ENCODE assay signal across 12 mouse cellular contexts in the genomic region with DNA sequence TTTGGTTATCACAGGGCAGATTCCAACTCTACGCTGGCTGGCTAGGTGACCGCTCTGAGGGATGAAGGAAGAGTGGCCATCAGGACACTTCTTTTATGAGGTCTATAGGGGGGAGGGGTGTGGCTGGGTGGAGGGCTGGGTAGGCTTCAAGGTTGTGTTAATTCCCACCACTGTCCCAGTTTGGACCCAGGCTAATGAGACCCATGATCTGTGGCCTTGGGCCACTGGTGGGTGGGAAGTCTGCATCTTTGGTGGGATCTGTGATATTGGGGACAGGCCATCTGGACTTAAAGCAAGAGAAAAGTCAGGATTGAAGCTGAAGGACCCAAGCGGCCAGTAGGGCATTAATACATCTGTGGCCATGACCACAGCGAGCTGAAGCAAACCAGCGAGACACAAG.
"Had no signal": no experiment of that assay in that cellular context is flagged by ENCODE, and none has a peak within 500 bp of the region (broad histone marks: within the 10 kb centered on the region; RNA-seq: fewer than 3 reads in every experiment).

No protein-coding gene starts in this region.

- DNase-seq: gastrocnemius, postnatal 14 days; gastrocnemius, postnatal 36 days; heart, adult 18-20 months; heart, postnatal 10 days; kidney, adult 11 months; kidney, adult 2 months; kidney, adult 9 months; kidney, postnatal 14 days; kidney, postnatal 36 days; layer of hippocampus, adult 9-11 months; layer of hippocampus, postnatal 36 days; left cerebral cortex, postnatal 4 days had no signal
